Mouse (Mus musculus): Measurements from ENCODE around the gene Svop. TPM values are rescaled to one million over a fixed set of nuclear protein-coding genes. Genes with fewer than 3 reads are reported as not detected.

Gene Svop
- polyA plus RNA-seq, 1 experiment from 2014 or later, result not detected

- Histone ChIP-seq H3K36me3 (replicated peaks; ENCODE audit: insufficient read depth, low read length) (peaks cover 6% of the 10 kb centered on the region), H3K9me3 (ENCODE audit: low read length) (no peaks in the 10 kb centered on the region), H3K9ac (replicated peaks) (peak overlapping the region; percentile 61), H3K4me3 (ENCODE audit: low read depth, low read length) (peak overlapping the region; percentile 22), H3K4me2 (ENCODE audit: low read depth, low read length) (peak overlapping the region; percentile 59), H3K4me1 (ENCODE audit: insufficient read depth) (peaks cover 61% of the 10 kb centered on the region), H3K27me3 (ENCODE audit: insufficient read depth, low read length) (no peaks in the 10 kb centered on the region), H3K27ac (ENCODE audit: low read depth) (peak overlapping the region; percentile 93)
- TF ChIP-seq EP300 (IDR thresholded peaks at IDR 0.05; ENCODE audit: low read depth), result peak; percentile 90
- no peak for TF ChIP-seq CTCF (IDR thresholded peaks at IDR 0.05; ENCODE audit: low read depth)
- WGBS (ENCODE audit: insufficient replicate concordance), result 51% methylated on average over 13 of the region's 13 CpGs
- DNase-seq (peak; percentile 51), ATAC-seq (peak; percentile 77)
These were observed 107.2 kb downstream of the Svop start for GRCm38 (mm10) chr5:113984025-113984740.

GRCm38 (mm10) chr5:113983541-113983940 lies 107.8 kb downstream of the Svop start:
- Histone ChIP-seq H3K4me2 (ENCODE audit: low read depth, low read length) (peak overlapping the region; percentile 59), H3K4me3 (ENCODE audit: low read depth, low read length) (peak overlapping the region; percentile 22), H3K27ac (ENCODE audit: low read depth) (peak overlapping the region; percentile 93), H3K4me1 (ENCODE audit: insufficient read depth) (peaks cover 56% of the 10 kb centered on the region), H3K9me3 (ENCODE audit: low read length) (no peaks in the 10 kb centered on the region), H3K27me3 (ENCODE audit: insufficient read depth, low read length) (no peaks in the 10 kb centered on the region), H3K36me3 (replicated peaks; ENCODE audit: insufficient read depth, low read length) (peaks cover 6% of the 10 kb centered on the region), H3K9ac (replicated peaks) (peak overlapping the region; percentile 61)
- DNase-seq (no peak), ATAC-seq (no peak)
- no peak for TF ChIP-seq EP300 (IDR thresholded peaks at IDR 0.05; ENCODE audit: low read depth)
- TF ChIP-seq CTCF (IDR thresholded peaks at IDR 0.05; ENCODE audit: low read depth), result no peak
- 52% methylated on average over 6 of the region's 6 CpGs for WGBS (ENCODE audit: insufficient replicate concordance)

GRCm38 (mm10) chr5:113981843-113982242 lies 109.5 kb downstream of the Svop start:
- H3K27ac ChIP-seq (ENCODE audit: low read depth), result peak overlapping the region; percentile 24; the same call in 1 of the 2 replicates
- no peak overlapping the region for H3K4me3 ChIP-seq (ENCODE audit: low read depth, low read length)
- ATAC-seq (no peak), DNase-seq (no peak)
- peaks cover 65% of the 10 kb centered on the region for H3K4me1 ChIP-seq (ENCODE audit: insufficient read depth)
- H3K9me3 ChIP-seq (ENCODE audit: low read length), result no peaks in the 10 kb centered on the region
- WGBS (ENCODE audit: insufficient replicate concordance), result 79% methylated on average over 8 of the region's 8 CpGs
- peaks cover 6% of the 10 kb centered on the region for H3K36me3 ChIP-seq (replicated peaks; ENCODE audit: insufficient read depth, low read length)
- H3K4me2 ChIP-seq (ENCODE audit: low read depth, low read length), result no peak overlapping the region
- no peaks in the 10 kb centered on the region for H3K27me3 ChIP-seq (ENCODE audit: insufficient read depth, low read length)
- TF ChIP-seq EP300 (IDR thresholded peaks at IDR 0.05; ENCODE audit: low read depth), result no peak
- TF ChIP-seq CTCF (IDR thresholded peaks at IDR 0.05; ENCODE audit: low read depth), result no peak
- no peak overlapping the region for H3K9ac ChIP-seq (replicated peaks)

GRCm38 (mm10) chr5:113981171-113981570 lies 110.2 kb downstream of the Svop start:
- H3K4me1 ChIP-seq (ENCODE audit: insufficient read depth), result peaks cover 64% of the 10 kb centered on the region
- 0 out of 2 replicates have a peak, but pooled peaks have one; percentile 7 for TF ChIP-seq CTCF (IDR thresholded peaks at IDR 0.05; ENCODE audit: low read depth)
- TF ChIP-seq EP300 (IDR thresholded peaks at IDR 0.05; ENCODE audit: low read depth), result no peak
- H3K9ac ChIP-seq (replicated peaks), result no peak overlapping the region

GRCm38 (mm10) chr5:113980511-113980910 lies 110.9 kb downstream of the Svop start:
- H3K4me2 ChIP-seq (ENCODE audit: low read depth, low read length), result peak overlapping the region; percentile 27; the same call in 1 of the 2 replicates
- 0 out of 2 replicates have a peak, but pooled peaks have one; percentile 15 for ATAC-seq
- H3K4me3 ChIP-seq (ENCODE audit: low read depth, low read length), result no peak overlapping the region
- peaks cover 64% of the 10 kb centered on the region for H3K4me1 ChIP-seq (ENCODE audit: insufficient read depth)
- peaks cover 6% of the 10 kb centered on the region for H3K36me3 ChIP-seq (replicated peaks; ENCODE audit: insufficient read depth, low read length)
- H3K9me3 ChIP-seq (ENCODE audit: low read length), result no peaks in the 10 kb centered on the region
- TF ChIP-seq CTCF (IDR thresholded peaks at IDR 0.05; ENCODE audit: low read depth) (no peak), EP300 (IDR thresholded peaks at IDR 0.05; ENCODE audit: low read depth) (peak; percentile 89)
- H3K27ac ChIP-seq (ENCODE audit: low read depth), result peak overlapping the region; percentile 55; the same call in 1 of the 2 replicates
- DNase-seq, result no peak
- H3K27me3 ChIP-seq (ENCODE audit: insufficient read depth, low read length), result no peaks in the 10 kb centered on the region
- H3K9ac ChIP-seq (replicated peaks), result no peak overlapping the region
- 38% methylated on average over 1 of the region's 1 CpGs for WGBS (ENCODE audit: insufficient replicate concordance)

More at GRCm38 (mm10) chr5:113981171-113981570, 110.2 kb downstream of the Svop start:
- Histone ChIP-seq H3K9me3 (ENCODE audit: low read length) (no peaks in the 10 kb centered on the region), H3K27me3 (ENCODE audit: insufficient read depth, low read length) (no peaks in the 10 kb centered on the region), H3K36me3 (replicated peaks; ENCODE audit: insufficient read depth, low read length) (peaks cover 6% of the 10 kb centered on the region), H3K4me2 (ENCODE audit: low read depth, low read length) (no peak overlapping the region; the same call in 1 of the 2 replicates), H3K4me3 (ENCODE audit: low read depth, low read length) (no peak overlapping the region), H3K27ac (ENCODE audit: low read depth) (no peak overlapping the region; the same call in 1 of the 2 replicates)
- no peak for DNase-seq
- no peak for ATAC-seq
- 76% methylated on average over 6 of the region's 6 CpGs for WGBS (ENCODE audit: insufficient replicate concordance)

- Histone ChIP-seq H3K4me3 (ENCODE audit: low read depth, low read length) (no peak overlapping the region), H3K4me1 (ENCODE audit: insufficient read depth) (peaks cover 74% of the 10 kb centered on the region), H3K36me3 (replicated peaks; ENCODE audit: insufficient read depth, low read length) (0 out of 2 replicates have a peak, but pooled peaks cover under 1% of the 10 kb centered on the region), H3K27ac (ENCODE audit: low read depth) (peak overlapping the region; percentile 89), H3K9ac (replicated peaks) (no peak overlapping the region), H3K27me3 (ENCODE audit: insufficient read depth, low read length) (no peaks in the 10 kb centered on the region), H3K9me3 (ENCODE audit: low read length) (no peaks in the 10 kb centered on the region), H3K4me2 (ENCODE audit: low read depth, low read length) (peak overlapping the region; percentile 24)
- TF ChIP-seq CTCF (IDR thresholded peaks at IDR 0.05; ENCODE audit: low read depth) (no peak), EP300 (IDR thresholded peaks at IDR 0.05; ENCODE audit: low read depth) (peak; percentile 90)
- ATAC-seq (peak; percentile 66), DNase-seq (peak; percentile 40)
- WGBS (ENCODE audit: insufficient replicate concordance), result 59% methylated on average over 8 of the region's 8 CpGs
These were observed 114.1 kb downstream of the Svop start for GRCm38 (mm10) chr5:113977309-113977708.

Other genes starting within 250 kb of the Svop start
- gene Coro1c, start 182.8 kb downstream of the Svop start, polyA plus RNA-seq (2015; fragmentation: Nextera tagmentation; extraction: Ambion mirVana), result 23.6 and 27.6 TPM in 2 replicates
- gene Ssh1, start 97.7 kb downstream of the Svop start, polyA plus RNA-seq (2015; fragmentation: Nextera tagmentation; extraction: Ambion mirVana), result 3.7 and 4.3 TPM in 2 replicates
- gene Dao, start 87.9 kb downstream of the Svop start, polyA plus RNA-seq (2015; fragmentation: Nextera tagmentation; extraction: Ambion mirVana), result not detected in 2 replicates
- 2.6 and 2.8 TPM in 2 replicates for gene Usp30, start 26.1 kb downstream of the Svop start, polyA plus RNA-seq (2015; fragmentation: Nextera tagmentation; extraction: Ambion mirVana)
- 4.5 and 5.7 TPM in 2 replicates for gene Alkbh2, start 36.6 kb upstream of the Svop start, polyA plus RNA-seq (2015; fragmentation: Nextera tagmentation; extraction: Ambion mirVana)
- gene Ung, start 38.8 kb upstream of the Svop start, polyA plus RNA-seq (2015; fragmentation: Nextera tagmentation; extraction: Ambion mirVana), result 11.8 TPM in 2 replicates
- 1.0 and 1.2 TPM in 2 replicates for gene Acacb, start 55.0 kb upstream of the Svop start, polyA plus RNA-seq (2015; fragmentation: Nextera tagmentation; extraction: Ambion mirVana)
- gene Foxn4, start 182.2 kb upstream of the Svop start, polyA plus RNA-seq (2015; fragmentation: Nextera tagmentation; extraction: Ambion mirVana), result not detected in 2 replicates
- gene Myo1h, start 197.6 kb upstream of the Svop start, polyA plus RNA-seq (2015; fragmentation: Nextera tagmentation; extraction: Ambion mirVana), result 0.28 and 0.37 TPM in 2 replicates